Mouse (Mus musculus): ENCODE data around the gene Lamc2. TPM values are rescaled to one million over a fixed set of nuclear protein-coding genes. Genes with fewer than 3 reads are reported as not detected.

Gene Lamc2
- polyA plus RNA-seq, 1 experiment from 2014 or later: 64.8 TPM

DNA sequence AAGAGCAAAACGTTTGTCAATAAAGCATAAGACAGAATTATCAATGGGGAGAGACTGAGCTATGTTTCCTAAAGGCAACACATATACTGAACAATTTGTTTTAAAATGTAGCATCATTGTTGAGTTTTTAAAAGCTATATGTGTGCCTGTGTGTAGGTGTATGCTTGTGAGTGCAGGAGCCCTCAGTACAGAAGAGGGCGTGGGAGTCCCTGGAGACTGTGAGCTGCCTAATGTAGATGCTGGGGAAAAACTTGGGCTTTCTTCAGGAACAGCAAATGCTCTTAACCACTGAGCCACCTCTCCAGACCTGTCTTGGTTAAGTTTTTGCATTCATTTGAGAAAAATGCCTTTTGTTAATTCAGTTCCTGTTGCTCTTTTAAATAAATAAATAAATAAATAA, 24.0 kb upstream of the Lamc2 start:
- Histone ChIP-seq H3K9ac (no peak overlapping the region), H3K4me3 (no peak overlapping the region), H3K4me2 (no peak overlapping the region), H3K4me1 (no peaks in the 10 kb centered on the region), H3K36me3 (no peaks in the 10 kb centered on the region), H3K9me3 (no peaks in the 10 kb centered on the region), H3K27me3 (no peaks in the 10 kb centered on the region), H3K27ac (no peak overlapping the region)
- WGBS: 83% methylated on average over 2 of the region's 2 CpGs
- no peak for ATAC-seq (ENCODE audit: borderline replicate concordance, extremely low read depth, low FRiP score, low TSS enrichment)

DNA sequence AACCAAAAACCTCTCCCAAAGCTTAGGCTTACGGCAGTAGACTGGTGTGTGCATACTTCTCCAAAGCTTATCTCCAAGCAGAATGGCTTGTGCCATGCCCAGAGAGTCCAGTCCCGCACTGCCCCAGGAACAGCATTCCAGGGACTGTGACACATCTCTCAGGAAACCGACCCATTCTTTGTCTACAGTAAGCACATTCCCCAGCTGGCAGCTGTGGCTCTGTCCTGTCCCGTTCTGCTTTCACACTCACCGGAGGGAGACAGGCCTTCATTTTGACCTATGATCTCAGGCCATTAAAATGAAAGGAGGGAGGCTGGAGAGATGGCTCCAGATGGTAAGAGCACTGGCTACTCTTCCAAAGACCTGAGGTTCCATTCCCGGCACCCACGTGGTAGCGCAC, 15.9 kb upstream of the Lamc2 start:
- peak; percentile 63 for ATAC-seq (ENCODE audit: borderline replicate concordance, extremely low read depth, low FRiP score, low TSS enrichment)
- Histone ChIP-seq H3K27me3 (no peaks in the 10 kb centered on the region), H3K4me1 (peaks cover 14% of the 10 kb centered on the region), H3K27ac (peak overlapping the region; percentile 45), H3K9me3 (no peaks in the 10 kb centered on the region), H3K9ac (no peak overlapping the region), H3K36me3 (no peaks in the 10 kb centered on the region), H3K4me3 (no peak overlapping the region), H3K4me2 (no peak overlapping the region)
- 43% methylated on average over 8 of the region's 8 CpGs for WGBS

DNA sequence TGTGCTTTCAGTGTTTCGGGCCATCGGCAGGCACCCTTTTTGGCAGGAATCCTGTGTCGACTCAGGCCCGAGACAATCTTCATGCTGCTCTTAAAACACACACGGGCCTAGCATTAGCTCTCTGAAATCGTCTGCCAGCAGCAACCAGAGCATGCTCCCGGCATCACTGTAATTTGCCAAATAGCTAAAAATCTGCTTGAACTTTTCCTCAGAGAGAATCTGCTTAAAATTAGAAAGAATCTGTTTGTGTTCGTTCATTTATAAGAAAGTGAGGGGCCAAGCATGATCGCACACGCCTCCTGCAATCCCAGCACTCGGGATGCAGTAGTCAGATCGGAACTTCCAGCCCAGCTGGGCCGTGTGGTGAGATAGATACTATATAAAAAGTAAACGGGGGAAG, 15.2 kb upstream of the Lamc2 start:
- no peak overlapping the region for H3K4me3 ChIP-seq
- H3K4me1 ChIP-seq: peaks cover 14% of the 10 kb centered on the region
- H3K9me3 ChIP-seq: no peaks in the 10 kb centered on the region
- WGBS: 28% methylated on average over 14 of the region's 14 CpGs
- H3K9ac ChIP-seq: no peak overlapping the region
- no peak for ATAC-seq (ENCODE audit: borderline replicate concordance, extremely low read depth, low FRiP score, low TSS enrichment)
- H3K27me3 ChIP-seq: no peaks in the 10 kb centered on the region
- H3K36me3 ChIP-seq: no peaks in the 10 kb centered on the region
- no peak overlapping the region for H3K4me2 ChIP-seq
- H3K27ac ChIP-seq: peak overlapping the region; percentile 45; the same call in 1 of the 2 replicates

DNA sequence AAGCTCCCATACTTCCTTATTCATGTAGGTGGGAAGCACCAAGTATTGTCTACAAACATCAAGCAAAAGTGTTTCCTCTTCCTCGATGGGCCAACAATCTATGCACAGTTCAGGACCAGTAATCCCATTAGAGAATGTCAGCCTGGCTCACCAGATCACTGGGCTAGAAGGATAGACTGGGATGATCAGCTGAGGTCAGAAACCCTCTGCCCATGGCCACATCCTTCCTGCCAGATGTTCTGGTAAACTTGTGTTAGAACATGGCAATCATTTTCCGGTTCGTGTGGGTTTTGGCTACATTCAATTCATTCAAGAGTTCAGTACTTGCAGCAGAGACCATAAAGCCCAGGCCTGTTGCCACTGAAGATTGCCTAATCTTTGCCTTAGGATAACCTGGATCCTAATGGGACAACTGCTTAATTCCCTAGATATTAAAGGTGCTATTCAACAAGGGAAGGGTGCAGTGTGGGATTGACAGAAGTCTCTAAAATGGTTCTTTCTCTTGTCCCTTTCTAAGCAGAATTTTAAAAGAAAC, 11.1 kb upstream of the Lamc2 start:
- ATAC-seq (ENCODE audit: borderline replicate concordance, extremely low read depth, low FRiP score, low TSS enrichment): no peak
- Histone ChIP-seq H3K9ac (no peak overlapping the region), H3K4me3 (no peak overlapping the region), H3K4me1 (peaks cover 23% of the 10 kb centered on the region), H3K27ac (no peak overlapping the region), H3K4me2 (no peak overlapping the region), H3K27me3 (no peaks in the 10 kb centered on the region), H3K9me3 (no peaks in the 10 kb centered on the region), H3K36me3 (no peaks in the 10 kb centered on the region)
- WGBS: 80% methylated on average over 3 of the region's 3 CpGs

DNA sequence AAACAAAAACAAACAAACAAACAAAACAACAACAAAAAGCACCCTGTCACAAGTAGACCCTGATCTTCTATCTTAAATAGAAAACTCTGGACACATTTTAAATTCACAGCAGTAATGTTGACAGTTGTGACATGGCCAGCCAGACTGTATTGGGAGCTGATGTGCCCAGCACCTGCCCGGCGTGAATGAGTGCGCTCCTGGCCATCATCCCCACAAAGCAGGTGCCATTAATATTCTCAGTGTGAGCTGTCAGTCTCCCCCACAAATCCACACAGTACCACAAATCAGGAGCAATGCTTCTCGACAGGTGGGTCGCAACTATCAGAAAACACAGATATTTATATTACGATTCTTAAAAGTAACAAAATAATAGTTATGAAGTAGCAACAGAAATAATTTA, 6.7 kb upstream of the Lamc2 start:
- Histone ChIP-seq H3K9ac (no peak overlapping the region), H3K4me3 (no peak overlapping the region), H3K27me3 (no peaks in the 10 kb centered on the region), H3K36me3 (no peaks in the 10 kb centered on the region), H3K9me3 (no peaks in the 10 kb centered on the region), H3K4me1 (peaks cover 24% of the 10 kb centered on the region), H3K27ac (no peak overlapping the region), H3K4me2 (no peak overlapping the region)
- 86% methylated on average over 6 of the region's 6 CpGs for WGBS
- no peak for ATAC-seq (ENCODE audit: borderline replicate concordance, extremely low read depth, low FRiP score, low TSS enrichment)

DNA sequence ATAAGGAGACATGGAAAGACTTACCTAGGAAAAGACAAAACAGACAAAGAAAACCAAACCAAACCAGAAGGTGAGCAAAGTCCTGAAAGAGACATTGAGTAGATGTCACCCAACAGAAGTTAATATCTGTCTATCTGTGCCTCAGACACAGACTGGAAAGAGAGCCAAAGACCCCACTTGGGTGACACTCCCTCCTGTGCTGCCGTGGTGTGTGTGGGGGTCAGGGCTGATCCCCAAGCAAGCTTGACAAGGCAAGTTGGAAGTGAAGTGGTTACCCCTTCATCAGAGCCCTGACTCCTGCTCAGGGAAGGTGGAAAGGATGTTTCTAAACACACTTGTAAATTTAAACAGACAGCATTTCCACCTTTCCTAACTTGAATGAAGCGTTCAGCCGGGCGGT, 6.1 kb upstream of the Lamc2 start:
- Histone ChIP-seq H3K4me1 (peaks cover 24% of the 10 kb centered on the region), H3K9me3 (no peaks in the 10 kb centered on the region), H3K27ac (peak overlapping the region; percentile 84), H3K36me3 (no peaks in the 10 kb centered on the region), H3K4me3 (no peak overlapping the region), H3K4me2 (peak overlapping the region; percentile 39; the same call in 1 of the 2 replicates), H3K27me3 (no peaks in the 10 kb centered on the region), H3K9ac (no peak overlapping the region)
- WGBS: 69% methylated on average over 4 of the region's 4 CpGs
- ATAC-seq (ENCODE audit: borderline replicate concordance, extremely low read depth, low FRiP score, low TSS enrichment): no peak

DNA sequence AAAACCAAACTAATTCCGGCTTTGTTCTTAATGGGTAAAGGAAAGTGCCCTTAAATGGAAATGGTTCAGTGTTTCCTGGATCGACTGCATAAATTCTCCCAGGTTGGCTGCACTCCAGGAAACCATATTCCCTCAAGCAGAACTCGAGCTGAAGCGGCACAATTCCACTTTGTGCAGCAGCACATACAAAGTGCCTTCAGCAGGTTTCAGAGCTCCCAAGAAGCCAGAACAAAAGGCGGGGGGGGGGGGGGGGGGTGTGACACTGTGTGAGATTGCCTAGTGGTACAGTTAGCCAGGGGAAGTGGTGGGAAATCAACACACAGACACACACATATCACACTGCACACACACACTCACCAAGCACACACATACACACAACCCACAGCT, 5.7 kb upstream of the Lamc2 start:
- H3K27ac ChIP-seq: peak overlapping the region; percentile 84
- no peaks in the 10 kb centered on the region for H3K27me3 ChIP-seq
- H3K9ac ChIP-seq: no peak overlapping the region
- peaks cover 28% of the 10 kb centered on the region for H3K4me1 ChIP-seq
- H3K4me2 ChIP-seq: peak overlapping the region; percentile 39
- 4% methylated on average over 5 of the region's 5 CpGs for WGBS
- H3K36me3 ChIP-seq: no peaks in the 10 kb centered on the region
- no peaks in the 10 kb centered on the region for H3K9me3 ChIP-seq
- H3K4me3 ChIP-seq: no peak overlapping the region
- ATAC-seq (ENCODE audit: borderline replicate concordance, extremely low read depth, low FRiP score, low TSS enrichment): peak; percentile 54; the same call in 1 of the 2 replicates

DNA sequence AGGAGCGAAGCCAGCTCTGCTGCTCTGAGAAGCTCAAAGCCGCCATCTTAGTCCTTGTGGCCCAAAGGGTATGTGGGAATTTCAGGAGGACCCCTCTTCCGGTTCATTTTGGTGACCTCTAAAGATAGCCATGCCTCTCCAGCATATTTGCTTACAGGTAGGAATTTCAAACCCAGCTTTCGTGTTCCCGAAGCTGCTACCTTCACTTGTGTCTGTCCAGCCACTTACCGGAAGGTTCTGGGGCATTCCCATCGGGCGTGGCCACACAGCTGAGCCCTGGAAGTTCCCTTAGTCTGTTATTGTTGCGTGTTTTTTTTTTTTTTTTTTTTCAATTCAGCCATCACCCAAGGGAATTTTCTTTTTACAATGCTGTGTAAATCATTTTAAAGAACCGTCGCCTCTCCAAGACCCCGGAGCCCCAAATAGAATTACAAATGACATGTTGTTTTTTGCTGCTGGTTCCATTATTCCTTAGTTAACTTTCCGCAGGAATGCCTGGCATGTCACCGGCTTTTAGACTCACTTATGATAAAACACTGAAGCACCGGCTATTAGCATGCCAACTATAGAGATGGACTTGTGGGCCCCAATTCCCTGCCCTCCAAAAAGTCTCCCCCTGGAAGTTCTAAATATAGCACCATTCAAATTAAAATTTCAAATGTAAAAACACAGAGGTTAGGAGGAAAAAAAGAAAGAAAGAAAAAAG, 5.1 kb upstream of the Lamc2 start:
- H3K27me3 ChIP-seq: no peaks in the 10 kb centered on the region; the same call in 1 of the 2 replicates
- peak overlapping the region; percentile 39 for H3K4me2 ChIP-seq
- no peak overlapping the region for H3K4me3 ChIP-seq
- H3K9ac ChIP-seq: no peak overlapping the region
- WGBS: 54% methylated on average over 15 of the region's 15 CpGs
- no peak for ATAC-seq (ENCODE audit: borderline replicate concordance, extremely low read depth, low FRiP score, low TSS enrichment)
- H3K27ac ChIP-seq: peak overlapping the region; percentile 84
- H3K4me1 ChIP-seq: peaks cover 32% of the 10 kb centered on the region
- H3K9me3 ChIP-seq: no peaks in the 10 kb centered on the region
- H3K36me3 ChIP-seq: no peaks in the 10 kb centered on the region

DNA sequence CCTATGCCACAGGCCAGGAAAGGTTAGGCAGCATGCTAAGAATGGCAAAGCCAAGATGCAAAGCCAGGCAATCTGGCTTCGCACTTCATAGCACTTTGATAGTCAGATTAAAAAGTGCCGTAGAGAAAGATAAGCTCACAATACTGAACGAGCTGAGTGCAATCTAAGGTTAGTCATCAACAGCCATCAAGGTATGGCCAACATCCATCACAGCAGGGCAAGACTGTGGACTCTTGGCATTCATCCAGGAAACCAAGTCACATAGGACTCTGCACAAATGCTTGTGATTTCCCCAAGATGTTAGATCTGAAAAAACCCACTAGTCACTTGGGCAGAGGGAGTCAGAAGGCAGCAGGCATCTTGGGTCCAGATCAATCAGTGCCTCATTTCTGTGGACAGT, 1.8 kb upstream of the Lamc2 start:
- no peak overlapping the region for H3K27ac ChIP-seq
- ATAC-seq (ENCODE audit: borderline replicate concordance, extremely low read depth, low FRiP score, low TSS enrichment): no peak
- peaks cover 37% of the 10 kb centered on the region for H3K4me1 ChIP-seq
- H3K27me3 ChIP-seq: peaks cover 18% of the 10 kb centered on the region
- 43% methylated on average over 3 of the region's 3 CpGs for WGBS
- H3K9me3 ChIP-seq: no peaks in the 10 kb centered on the region
- H3K36me3 ChIP-seq: no peaks in the 10 kb centered on the region
- no peak overlapping the region for H3K9ac ChIP-seq
- no peak overlapping the region for H3K4me2 ChIP-seq
- H3K4me3 ChIP-seq: no peak overlapping the region

DNA sequence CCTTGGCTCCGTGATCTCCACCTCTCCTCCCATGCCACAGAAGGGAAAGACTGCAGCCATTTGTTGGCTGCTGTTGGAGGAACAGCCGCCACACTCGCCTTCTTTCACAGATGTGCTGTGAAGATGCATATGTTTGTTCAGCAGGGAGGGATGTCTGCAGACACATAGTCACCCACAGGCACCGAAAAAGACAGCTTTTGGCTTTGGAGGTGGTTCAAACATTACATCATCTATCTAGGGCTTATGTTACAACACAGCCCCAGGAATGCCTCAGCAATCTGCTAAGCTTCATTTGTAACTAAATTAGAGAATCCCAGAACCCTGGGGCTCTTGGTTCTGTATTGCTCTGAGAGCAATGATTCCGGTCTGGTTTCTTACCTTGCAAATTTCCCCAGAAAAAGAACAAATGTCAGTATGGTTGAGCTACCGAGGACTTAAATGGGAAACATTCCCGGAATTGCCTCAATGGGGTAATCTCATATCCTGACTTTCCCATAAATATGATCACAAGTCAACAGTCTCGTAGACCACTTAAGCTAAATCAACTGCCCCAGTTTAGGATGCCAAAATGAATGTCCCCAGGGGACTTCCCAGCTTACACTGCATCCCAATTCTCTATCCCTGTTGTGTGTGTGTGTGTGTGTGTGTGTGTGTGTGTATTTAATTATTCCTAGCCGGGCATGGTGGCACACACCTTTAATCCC, 5.5 kb downstream of the Lamc2 start:
- Histone ChIP-seq H3K9ac (no peak overlapping the region), H3K4me1 (peaks cover 5% of the 10 kb centered on the region; the same call in 1 of the 2 replicates), H3K27me3 (peaks cover 12% of the 10 kb centered on the region), H3K4me3 (no peak overlapping the region), H3K9me3 (no peaks in the 10 kb centered on the region), H3K27ac (0 out of 2 replicates have a peak overlapping the region, but pooled peaks have one; percentile 1), H3K36me3 (no peaks in the 10 kb centered on the region), H3K4me2 (no peak overlapping the region)
- WGBS: 52% methylated on average over 9 of the region's 9 CpGs
- no peak; the same call in 1 of the 2 replicates for ATAC-seq (ENCODE audit: borderline replicate concordance, extremely low read depth, low FRiP score, low TSS enrichment)

DNA sequence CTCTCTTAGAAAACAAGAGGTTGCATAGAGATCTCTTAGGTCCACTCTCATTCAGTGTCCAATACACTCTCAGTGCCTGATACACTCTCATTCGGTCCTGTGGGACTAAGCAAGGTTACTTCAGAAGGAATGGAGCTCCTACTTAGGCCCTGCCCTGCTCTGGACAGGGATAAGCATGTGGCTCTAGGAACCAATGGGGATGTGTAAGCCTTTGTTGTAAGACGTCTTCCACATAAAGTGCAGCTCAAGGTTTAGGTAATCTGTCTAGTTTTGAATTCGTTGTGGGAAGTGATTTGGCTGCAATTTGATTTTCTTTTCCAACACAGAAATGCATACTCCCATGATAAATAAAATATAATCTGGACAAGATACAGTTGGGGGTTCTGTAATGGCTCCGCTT, 6.1 kb downstream of the Lamc2 start:
- H3K9me3 ChIP-seq: no peaks in the 10 kb centered on the region
- ATAC-seq (ENCODE audit: borderline replicate concordance, extremely low read depth, low FRiP score, low TSS enrichment): no peak
- 0 out of 2 replicates have a peak overlapping the region, but pooled peaks have one; percentile 1 for H3K27ac ChIP-seq
- H3K4me2 ChIP-seq: no peak overlapping the region
- no peak overlapping the region for H3K4me3 ChIP-seq
- peaks cover 6% of the 10 kb centered on the region; the same call in 1 of the 2 replicates for H3K27me3 ChIP-seq
- H3K4me1 ChIP-seq: 0 out of 2 replicates have a peak, but pooled peaks cover 5% of the 10 kb centered on the region
- no peaks in the 10 kb centered on the region for H3K36me3 ChIP-seq
- H3K9ac ChIP-seq: no peak overlapping the region
- WGBS: 69% methylated on average over 4 of the region's 4 CpGs

DNA sequence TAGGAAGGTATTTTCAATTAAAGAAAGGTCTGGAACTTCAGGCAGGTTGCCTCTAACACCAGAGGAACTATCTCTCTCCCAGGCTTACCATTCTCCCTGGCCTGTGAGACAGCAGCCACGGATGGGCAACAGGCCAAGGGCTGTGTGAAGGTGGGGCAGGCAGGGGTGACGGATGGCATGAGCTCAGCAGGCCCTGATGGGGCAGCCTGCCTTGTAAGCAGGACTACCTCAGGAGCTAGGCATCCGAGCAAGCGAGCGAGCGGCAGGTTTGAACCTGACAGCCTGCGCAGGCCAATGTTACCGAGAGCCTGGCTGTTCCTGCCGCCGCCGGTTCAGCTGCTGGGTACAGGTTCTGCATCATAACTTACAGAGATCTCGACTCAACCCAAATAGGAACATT, 11.4 kb downstream of the Lamc2 start:
- H3K27me3 ChIP-seq: no peaks in the 10 kb centered on the region
- H3K27ac ChIP-seq: peak overlapping the region; percentile 67
- H3K4me3 ChIP-seq: no peak overlapping the region
- WGBS: 53% methylated on average over 12 of the region's 12 CpGs
- no peak overlapping the region for H3K4me2 ChIP-seq
- H3K36me3 ChIP-seq: no peaks in the 10 kb centered on the region
- no peak overlapping the region for H3K9ac ChIP-seq
- peaks cover 38% of the 10 kb centered on the region for H3K4me1 ChIP-seq
- no peaks in the 10 kb centered on the region for H3K9me3 ChIP-seq
- ATAC-seq (ENCODE audit: borderline replicate concordance, extremely low read depth, low FRiP score, low TSS enrichment): peak; percentile 15; the same call in 1 of the 2 replicates

Measured in lung, embryonic 15.5 days (tissue).